Mouse (Mus musculus): ENCODE results near the gene Ndufb11. TPM values are rescaled to one million over a fixed set of nuclear protein-coding genes. Genes with fewer than 3 reads are reported as not detected.

Ndufb11 gene
- polyA plus RNA-seq, 1 experiment from 2014 or later = 252 TPM

GRCm38 (mm10) chrX:20638141-20638540, 20.7 kb upstream of the Ndufb11 start:
- H3K4me2 ChIP-seq (replicated peaks; ENCODE audit: low read depth, low read length) = no peak overlapping the region
- H3K36me3 ChIP-seq (ENCODE audit: control insufficient read depth, insufficient read depth, low read length) = peaks cover 19% of the 10 kb centered on the region; the same call in 1 of the 2 replicates
- no peaks in the 10 kb centered on the region for H3K27me3 ChIP-seq (ENCODE audit: control insufficient read depth, insufficient read depth, low read length)
- no peaks in the 10 kb centered on the region for H3K4me1 ChIP-seq (ENCODE audit: control insufficient read depth, insufficient read depth, low read length)
- H3K27ac ChIP-seq (ENCODE audit: low read length) = no peak overlapping the region
- no peaks in the 10 kb centered on the region for H3K9me3 ChIP-seq (ENCODE audit: control insufficient read depth, low read depth, low read length)
- 96% methylated on average over 2 of the region's 2 CpGs for WGBS
- ATAC-seq (ENCODE audit: insufficient number of reproducible peaks, insufficient read depth, low FRiP score, low read depth) = no peak
- H3K4me3 ChIP-seq (ENCODE audit: low read depth, low read length) = no peak overlapping the region
- H3K9ac ChIP-seq (replicated peaks; ENCODE audit: low read depth, low read length) = no peak overlapping the region

GRCm38 (mm10) chrX:20617903-20618399, 532 bp upstream of the Ndufb11 start:
- no peaks in the 10 kb centered on the region for H3K9me3 ChIP-seq (ENCODE audit: control insufficient read depth, low read depth, low read length)
- peak overlapping the region; percentile 53 for H3K4me3 ChIP-seq (ENCODE audit: low read depth, low read length)
- no peaks in the 10 kb centered on the region; the same call in 1 of the 2 replicates for H3K36me3 ChIP-seq (ENCODE audit: control insufficient read depth, insufficient read depth, low read length)
- peak overlapping the region; percentile 76; the same call in 1 of the 2 replicates for H3K27ac ChIP-seq (ENCODE audit: low read length)
- peak; percentile 46 for ATAC-seq (ENCODE audit: insufficient number of reproducible peaks, insufficient read depth, low FRiP score, low read depth)
- H3K4me2 ChIP-seq (replicated peaks; ENCODE audit: low read depth, low read length) = peak overlapping the region; percentile 51
- 19% methylated on average over 29 of the region's 31 CpGs for WGBS
- H3K27me3 ChIP-seq (ENCODE audit: control insufficient read depth, insufficient read depth, low read length) = no peaks in the 10 kb centered on the region
- peak overlapping the region; percentile 50 for H3K9ac ChIP-seq (replicated peaks; ENCODE audit: low read depth, low read length)
- peaks cover 3% of the 10 kb centered on the region; the same call in 1 of the 2 replicates for H3K4me1 ChIP-seq (ENCODE audit: control insufficient read depth, insufficient read depth, low read length)

GRCm38 (mm10) chrX:20616861-20617175, 601 bp downstream of the Ndufb11 start:
- H3K27ac ChIP-seq (ENCODE audit: low read length) = peak overlapping the region; percentile 77
- H3K27me3 ChIP-seq (ENCODE audit: control insufficient read depth, insufficient read depth, low read length) = no peaks in the 10 kb centered on the region
- 25% methylated on average over 16 of the region's 17 CpGs for WGBS
- peak overlapping the region; percentile 52 for H3K4me2 ChIP-seq (replicated peaks; ENCODE audit: low read depth, low read length)
- H3K9me3 ChIP-seq (ENCODE audit: control insufficient read depth, low read depth, low read length) = no peaks in the 10 kb centered on the region
- peaks cover 3% of the 10 kb centered on the region; the same call in 1 of the 2 replicates for H3K4me1 ChIP-seq (ENCODE audit: control insufficient read depth, insufficient read depth, low read length)
- H3K36me3 ChIP-seq (ENCODE audit: control insufficient read depth, insufficient read depth, low read length) = no peaks in the 10 kb centered on the region; the same call in 1 of the 2 replicates
- peak overlapping the region; percentile 21; the same call in 1 of the 2 replicates for H3K9ac ChIP-seq (replicated peaks; ENCODE audit: low read depth, low read length)
- H3K4me3 ChIP-seq (ENCODE audit: low read depth, low read length) = peak overlapping the region; percentile 53
- ATAC-seq (ENCODE audit: insufficient number of reproducible peaks, insufficient read depth, low FRiP score, low read depth) = peak; percentile 4; the same call in 1 of the 2 replicates

- H3K4me2 ChIP-seq (replicated peaks; ENCODE audit: low read depth, low read length) = no peak overlapping the region
- no peaks in the 10 kb centered on the region for H3K4me1 ChIP-seq (ENCODE audit: control insufficient read depth, insufficient read depth, low read length)
- H3K9ac ChIP-seq (replicated peaks; ENCODE audit: low read depth, low read length) = no peak overlapping the region
- no peak for ATAC-seq (ENCODE audit: insufficient number of reproducible peaks, insufficient read depth, low FRiP score, low read depth)
- no peaks in the 10 kb centered on the region for H3K27me3 ChIP-seq (ENCODE audit: control insufficient read depth, insufficient read depth, low read length)
- H3K36me3 ChIP-seq (ENCODE audit: control insufficient read depth, insufficient read depth, low read length) = no peaks in the 10 kb centered on the region
- H3K9me3 ChIP-seq (ENCODE audit: control insufficient read depth, low read depth, low read length) = no peaks in the 10 kb centered on the region
- no peak overlapping the region for H3K27ac ChIP-seq (ENCODE audit: low read length)
- no peak overlapping the region for H3K4me3 ChIP-seq (ENCODE audit: low read depth, low read length)
- WGBS = 89% methylated on average over 4 of the region's 4 CpGs
These were observed 8.9 kb downstream of the Ndufb11 start for GRCm38 (mm10) chrX:20608500-20608899.

- no peak for ATAC-seq (ENCODE audit: insufficient number of reproducible peaks, insufficient read depth, low FRiP score, low read depth)
- Histone ChIP-seq H3K4me3 (ENCODE audit: low read depth, low read length) (no peak overlapping the region), H3K27ac (ENCODE audit: low read length) (no peak overlapping the region), H3K36me3 (ENCODE audit: control insufficient read depth, insufficient read depth, low read length) (no peaks in the 10 kb centered on the region), H3K4me1 (ENCODE audit: control insufficient read depth, insufficient read depth, low read length) (no peaks in the 10 kb centered on the region), H3K27me3 (ENCODE audit: control insufficient read depth, insufficient read depth, low read length) (no peaks in the 10 kb centered on the region), H3K9me3 (ENCODE audit: control insufficient read depth, low read depth, low read length) (no peaks in the 10 kb centered on the region), H3K9ac (replicated peaks; ENCODE audit: low read depth, low read length) (no peak overlapping the region), H3K4me2 (replicated peaks; ENCODE audit: low read depth, low read length) (no peak overlapping the region)
- 18% methylated on average over 4 of the region's 4 CpGs for WGBS
These were observed 29.5 kb downstream of the Ndufb11 start for GRCm38 (mm10) chrX:20587968-20588367.

GRCm38 (mm10) chrX:20573927-20574326, 43.5 kb downstream of the Ndufb11 start:
- Histone ChIP-seq H3K27ac (ENCODE audit: low read length) (no peak overlapping the region), H3K27me3 (ENCODE audit: control insufficient read depth, insufficient read depth, low read length) (no peaks in the 10 kb centered on the region), H3K4me2 (replicated peaks; ENCODE audit: low read depth, low read length) (no peak overlapping the region), H3K4me1 (ENCODE audit: control insufficient read depth, insufficient read depth, low read length) (no peaks in the 10 kb centered on the region), H3K9me3 (ENCODE audit: control insufficient read depth, low read depth, low read length) (no peaks in the 10 kb centered on the region), H3K9ac (replicated peaks; ENCODE audit: low read depth, low read length) (no peak overlapping the region), H3K4me3 (ENCODE audit: low read depth, low read length) (no peak overlapping the region), H3K36me3 (ENCODE audit: control insufficient read depth, insufficient read depth, low read length) (no peaks in the 10 kb centered on the region)
- WGBS = 85% methylated on average over 4 of the region's 4 CpGs
- no peak for ATAC-seq (ENCODE audit: insufficient number of reproducible peaks, insufficient read depth, low FRiP score, low read depth)

DNA sequence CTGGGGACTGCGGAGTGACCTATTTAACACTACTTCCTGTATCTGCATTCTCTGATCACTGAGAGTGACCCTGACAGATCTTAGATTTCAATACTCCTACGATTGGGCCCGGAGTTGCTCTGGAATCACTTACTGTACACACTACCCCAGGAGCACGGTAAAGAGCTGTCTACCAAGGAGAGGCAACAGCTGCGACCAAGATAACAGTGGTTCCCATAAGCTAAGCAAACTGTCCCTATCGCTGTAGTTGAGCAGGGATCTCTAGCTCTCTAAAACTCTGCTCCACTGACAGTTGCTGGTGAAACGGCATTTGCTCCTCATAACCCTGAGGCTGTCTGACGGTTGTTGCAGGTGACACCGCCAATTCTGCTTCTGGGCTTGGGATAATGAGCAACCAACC, 44.7 kb downstream of the Ndufb11 start:
- Histone ChIP-seq H3K27me3 (ENCODE audit: control insufficient read depth, insufficient read depth, low read length) (no peaks in the 10 kb centered on the region), H3K4me1 (ENCODE audit: control insufficient read depth, insufficient read depth, low read length) (no peaks in the 10 kb centered on the region), H3K9ac (replicated peaks; ENCODE audit: low read depth, low read length) (no peak overlapping the region), H3K4me2 (replicated peaks; ENCODE audit: low read depth, low read length) (no peak overlapping the region), H3K9me3 (ENCODE audit: control insufficient read depth, low read depth, low read length) (no peaks in the 10 kb centered on the region), H3K4me3 (ENCODE audit: low read depth, low read length) (no peak overlapping the region), H3K36me3 (ENCODE audit: control insufficient read depth, insufficient read depth, low read length) (no peaks in the 10 kb centered on the region), H3K27ac (ENCODE audit: low read length) (no peak overlapping the region)
- WGBS = 76% methylated on average over 9 of the region's 9 CpGs
- ATAC-seq (ENCODE audit: insufficient number of reproducible peaks, insufficient read depth, low FRiP score, low read depth) = no peak

- no peaks in the 10 kb centered on the region for H3K4me1 ChIP-seq (ENCODE audit: control insufficient read depth, insufficient read depth, low read length)
- H3K27ac ChIP-seq (ENCODE audit: low read length) = no peak overlapping the region
- no peaks in the 10 kb centered on the region for H3K27me3 ChIP-seq (ENCODE audit: control insufficient read depth, insufficient read depth, low read length)
- no peak overlapping the region for H3K4me3 ChIP-seq (ENCODE audit: low read depth, low read length)
- no peaks in the 10 kb centered on the region for H3K36me3 ChIP-seq (ENCODE audit: control insufficient read depth, insufficient read depth, low read length)
- WGBS = 32% methylated on average over 2 of the region's 2 CpGs
- no peak overlapping the region for H3K4me2 ChIP-seq (replicated peaks; ENCODE audit: low read depth, low read length)
- ATAC-seq (ENCODE audit: insufficient number of reproducible peaks, insufficient read depth, low FRiP score, low read depth) = no peak
- no peaks in the 10 kb centered on the region for H3K9me3 ChIP-seq (ENCODE audit: control insufficient read depth, low read depth, low read length)
- H3K9ac ChIP-seq (replicated peaks; ENCODE audit: low read depth, low read length) = no peak overlapping the region
These were observed 46.4 kb downstream of the Ndufb11 start for GRCm38 (mm10) chrX:20571024-20571423.
